Mouse (Mus musculus): ENCODE measurements at regions not wholly inside any gene's neighbourhood (a gene's known extent, or its start where the extent isn't known, plus 50 kb on each side); places are given as distances from the start of the nearest gene placed in this dataset.

DNA sequence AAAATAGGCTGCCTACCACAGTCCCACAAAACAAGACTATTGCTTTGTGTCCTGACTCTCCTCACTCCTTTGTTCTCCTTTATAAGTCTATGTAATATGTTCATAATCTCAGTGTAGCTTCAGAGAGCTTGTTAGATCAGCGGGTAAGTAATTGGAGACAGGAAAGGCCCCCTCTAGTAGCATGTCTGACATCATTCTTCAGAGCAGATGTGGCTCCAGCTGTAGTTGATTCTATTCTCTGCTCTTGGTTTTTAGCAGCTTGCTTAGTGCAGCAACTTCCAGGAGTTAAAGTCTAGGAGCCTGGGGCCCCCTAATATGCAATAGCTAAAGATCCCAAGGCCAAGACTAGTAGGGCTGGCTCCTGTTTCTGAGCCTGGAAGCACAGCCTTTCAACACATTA, 101.0 kb upstream of the Fggy start:
- DNase-seq (ENCODE audit: low spot score) (no peak), ATAC-seq (replicated peaks; ENCODE audit: low FRiP score, low read depth) (no peak)
- no peak overlapping the region for H3K9ac ChIP-seq (ENCODE audit: low read depth, low read length)
- no peak for TF ChIP-seq CTCF (IDR thresholded peaks at IDR 0.05; ENCODE audit: low read depth)
- no peak overlapping the region for H3K27ac ChIP-seq
- 71% methylated on average over 1 of the region's 1 CpGs for whole genome bisulfite sequencing
- H3K4me1 ChIP-seq (replicated peaks; ENCODE audit: insufficient read depth, low read length): no peaks in the 10 kb centered on the region
- no peaks in the 10 kb centered on the region for H3K9me3 ChIP-seq (replicated peaks; ENCODE audit: low read length)
- H3K27me3 ChIP-seq (ENCODE audit: insufficient read depth, low read length): no peaks in the 10 kb centered on the region
- H3K36me3 ChIP-seq (ENCODE audit: insufficient read depth, low read length): no peaks in the 10 kb centered on the region
- no peak overlapping the region for H3K4me2 ChIP-seq (ENCODE audit: low read length)
- no peak overlapping the region for H3K4me3 ChIP-seq (replicated peaks; ENCODE audit: low read depth, low read length)

DNA sequence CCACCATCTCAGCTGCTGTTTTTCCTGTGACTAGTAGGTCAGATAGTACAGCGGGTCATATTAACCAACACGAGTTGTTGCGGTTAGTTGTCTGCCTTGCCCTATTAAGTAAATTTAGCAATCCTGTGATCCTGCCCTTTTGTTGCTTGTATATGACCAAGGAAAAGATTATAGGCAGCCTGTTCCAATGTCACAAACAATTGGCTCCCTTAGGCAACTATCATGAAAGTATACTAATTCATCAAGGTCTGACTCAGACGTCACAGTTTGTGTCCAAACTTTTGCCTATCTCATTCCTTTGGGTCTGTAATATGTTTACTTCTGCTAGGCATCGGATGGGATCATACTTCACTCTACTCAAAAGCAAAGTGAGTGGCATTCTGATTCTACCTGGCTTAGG, 100.4 kb upstream of the Fggy start:
- H3K9ac ChIP-seq (ENCODE audit: low read depth, low read length): no peak overlapping the region
- no peaks in the 10 kb centered on the region for H3K4me1 ChIP-seq (replicated peaks; ENCODE audit: insufficient read depth, low read length)
- no peak overlapping the region for H3K27ac ChIP-seq
- H3K4me3 ChIP-seq (replicated peaks; ENCODE audit: low read depth, low read length): no peak overlapping the region
- TF ChIP-seq CTCF (IDR thresholded peaks at IDR 0.05; ENCODE audit: low read depth): no peak
- ATAC-seq (replicated peaks; ENCODE audit: low FRiP score, low read depth): no peak
- 85% methylated on average over 5 of the region's 5 CpGs for WGBS
- no peak overlapping the region for H3K4me2 ChIP-seq (ENCODE audit: low read length)
- no peaks in the 10 kb centered on the region for H3K27me3 ChIP-seq (ENCODE audit: insufficient read depth, low read length)
- DNase-seq (ENCODE audit: low spot score): no peak
- no peaks in the 10 kb centered on the region for H3K9me3 ChIP-seq (replicated peaks; ENCODE audit: low read length)
- no peaks in the 10 kb centered on the region for H3K36me3 ChIP-seq (ENCODE audit: insufficient read depth, low read length)

- H3K4me2 ChIP-seq (ENCODE audit: low read length): no peak overlapping the region
- no peaks in the 10 kb centered on the region for H3K36me3 ChIP-seq (ENCODE audit: insufficient read depth, low read length)
- WGBS: 73% methylated on average over 3 of the region's 3 CpGs
- ATAC-seq (replicated peaks; ENCODE audit: low FRiP score, low read depth) (no peak), DNase-seq (ENCODE audit: low spot score) (no peak)
- H3K27me3 ChIP-seq (ENCODE audit: insufficient read depth, low read length): no peaks in the 10 kb centered on the region
- no peaks in the 10 kb centered on the region for H3K9me3 ChIP-seq (replicated peaks; ENCODE audit: low read length)
- no peak overlapping the region for H3K27ac ChIP-seq
- no peak overlapping the region for H3K9ac ChIP-seq (ENCODE audit: low read depth, low read length)
- H3K4me3 ChIP-seq (replicated peaks; ENCODE audit: low read depth, low read length): no peak overlapping the region
- TF ChIP-seq CTCF (IDR thresholded peaks at IDR 0.05; ENCODE audit: low read depth): no peak
- H3K4me1 ChIP-seq (replicated peaks; ENCODE audit: insufficient read depth, low read length): no peaks in the 10 kb centered on the region
These were observed 94.8 kb upstream of the Fggy start for GRCm38 (mm10) chr4:95462476-95462875.

DNA sequence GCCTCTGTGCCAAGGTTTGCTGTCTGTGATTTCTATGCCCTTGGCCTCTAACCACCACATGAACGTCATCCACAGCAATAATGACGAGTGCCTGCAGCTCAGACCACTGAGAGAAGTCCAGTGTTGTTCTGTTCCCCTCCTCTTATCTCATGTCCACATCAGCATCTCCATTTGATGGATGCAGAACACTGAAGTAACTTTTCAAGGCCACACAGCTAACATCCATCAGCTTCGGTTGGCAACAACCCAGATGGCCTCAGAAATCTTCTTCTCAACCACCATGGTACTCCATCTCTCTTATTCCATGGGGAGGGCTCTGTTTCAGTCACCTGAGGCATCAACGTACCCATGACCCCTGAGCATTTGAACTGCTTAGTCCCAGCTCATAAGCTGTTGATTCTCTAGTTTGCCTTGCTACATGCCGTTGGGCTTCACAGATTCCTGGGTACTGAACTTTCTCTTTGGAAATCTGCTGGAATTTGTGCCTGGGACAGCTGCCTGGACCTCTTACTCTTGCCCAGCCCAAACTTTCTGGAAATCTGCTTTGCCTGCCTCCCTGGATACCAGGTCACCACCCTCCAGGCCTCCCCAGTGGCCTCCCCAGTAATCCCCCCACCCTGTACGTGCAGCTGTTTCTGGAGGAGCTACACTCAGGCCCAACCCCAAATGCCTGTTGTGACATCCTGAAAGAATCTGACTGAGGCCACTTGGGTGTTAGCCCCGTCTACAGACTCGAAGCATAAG, 94.1 kb upstream of the Fggy start:
- H3K4me1 ChIP-seq (replicated peaks; ENCODE audit: insufficient read depth, low read length): no peaks in the 10 kb centered on the region
- no peaks in the 10 kb centered on the region for H3K36me3 ChIP-seq (ENCODE audit: insufficient read depth, low read length)
- DNase-seq (ENCODE audit: low spot score) (no peak), ATAC-seq (replicated peaks; ENCODE audit: low FRiP score, low read depth) (no peak)
- H3K27me3 ChIP-seq (ENCODE audit: insufficient read depth, low read length): no peaks in the 10 kb centered on the region
- H3K9me3 ChIP-seq (replicated peaks; ENCODE audit: low read length): no peaks in the 10 kb centered on the region
- H3K4me3 ChIP-seq (replicated peaks; ENCODE audit: low read depth, low read length): no peak overlapping the region
- H3K4me2 ChIP-seq (ENCODE audit: low read length): no peak overlapping the region
- 79% methylated on average over 8 of the region's 8 CpGs for WGBS
- no peak for TF ChIP-seq CTCF (IDR thresholded peaks at IDR 0.05; ENCODE audit: low read depth)
- no peak overlapping the region for H3K27ac ChIP-seq
- no peak overlapping the region for H3K9ac ChIP-seq (ENCODE audit: low read depth, low read length)

DNA sequence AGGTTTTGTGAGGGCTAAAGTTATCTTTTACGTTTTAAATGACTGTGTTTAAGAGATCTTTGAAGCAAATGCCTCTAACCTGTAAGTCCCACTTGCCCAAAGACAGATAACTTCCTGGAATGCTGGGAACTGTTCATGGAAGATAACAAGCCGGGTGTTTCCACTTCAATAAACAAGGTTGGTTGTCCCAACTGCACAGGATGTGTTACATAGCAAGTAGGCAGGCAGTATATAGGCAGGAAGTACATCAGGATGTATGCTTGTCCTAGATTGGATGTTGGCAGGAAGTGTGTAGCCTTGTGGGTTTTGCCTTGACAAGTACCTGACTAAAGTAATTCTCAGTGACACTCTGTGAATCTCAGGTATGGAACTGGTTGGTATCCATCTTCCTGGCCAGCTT, 90.7 kb upstream of the Fggy start:
- WGBS: 59% methylated on average over 2 of the region's 2 CpGs
- Histone ChIP-seq H3K4me3 (replicated peaks; ENCODE audit: low read depth, low read length) (no peak overlapping the region), H3K4me2 (ENCODE audit: low read length) (no peak overlapping the region), H3K36me3 (ENCODE audit: insufficient read depth, low read length) (no peaks in the 10 kb centered on the region), H3K9me3 (replicated peaks; ENCODE audit: low read length) (no peaks in the 10 kb centered on the region), H3K9ac (ENCODE audit: low read depth, low read length) (no peak overlapping the region), H3K4me1 (replicated peaks; ENCODE audit: insufficient read depth, low read length) (no peaks in the 10 kb centered on the region), H3K27ac (no peak overlapping the region), H3K27me3 (ENCODE audit: insufficient read depth, low read length) (no peaks in the 10 kb centered on the region)
- DNase-seq (ENCODE audit: low spot score) (no peak), ATAC-seq (replicated peaks; ENCODE audit: low FRiP score, low read depth) (no peak)
- TF ChIP-seq CTCF (IDR thresholded peaks at IDR 0.05; ENCODE audit: low read depth): no peak

- Histone ChIP-seq H3K27ac (no peak overlapping the region), H3K4me1 (replicated peaks; ENCODE audit: insufficient read depth, low read length) (no peaks in the 10 kb centered on the region), H3K9me3 (replicated peaks; ENCODE audit: low read length) (no peaks in the 10 kb centered on the region), H3K36me3 (ENCODE audit: insufficient read depth, low read length) (no peaks in the 10 kb centered on the region), H3K4me2 (ENCODE audit: low read length) (no peak overlapping the region), H3K27me3 (ENCODE audit: insufficient read depth, low read length) (no peaks in the 10 kb centered on the region), H3K9ac (ENCODE audit: low read depth, low read length) (no peak overlapping the region), H3K4me3 (replicated peaks; ENCODE audit: low read depth, low read length) (no peak overlapping the region)
- no peak for ATAC-seq (replicated peaks; ENCODE audit: low FRiP score, low read depth)
- DNase-seq (ENCODE audit: low spot score): no peak
- 88% methylated on average over 2 of the region's 2 CpGs for WGBS
- TF ChIP-seq CTCF (IDR thresholded peaks at IDR 0.05; ENCODE audit: low read depth): no peak
These were observed 89.8 kb upstream of the Fggy start for GRCm38 (mm10) chr4:95467526-95467925.
